In genomic region chr17:47298396-47298919, GRCm38 (mm10) we compare ENCODE assay signal across 11 mouse cellular contexts.
"Had no signal": no experiment of that assay in that cellular context is flagged by ENCODE, and none has a peak within 500 bp of the region (broad histone marks: within the 10 kb centered on the region; RNA-seq: fewer than 3 reads in every experiment).

No protein-coding gene starts in this region.

- ATAC-seq: liver, postnatal 0 days; midbrain, embryonic 13.5 days had no signal

- H3K9ac ChIP-seq: limb, embryonic 12.5 days; liver, embryonic 13.5 days; liver, postnatal 0 days; lung, embryonic 15.5 days; midbrain, embryonic 13.5 days; neural tube, embryonic 15.5 days had no signal

- H3K9me3 ChIP-seq: limb, embryonic 12.5 days; liver, embryonic 13.5 days; lung, embryonic 15.5 days; midbrain, embryonic 13.5 days; neural tube, embryonic 15.5 days had no signal

- H3K4me3 ChIP-seq: limb, embryonic 12.5 days; liver, embryonic 13.5 days; lung, embryonic 15.5 days; midbrain, embryonic 13.5 days; neural tube, embryonic 15.5 days had no signal

- DNase-seq: layer of hippocampus, adult 9-11 months; liver; liver, embryonic 13.5 days; liver, postnatal 0 days; right cerebral cortex, adult 18-20 months; right cerebral cortex, postnatal 25 days; thymus, postnatal 4 days had no signal

- H3K4me2 ChIP-seq: limb, embryonic 12.5 days; liver, embryonic 13.5 days; lung, embryonic 15.5 days; midbrain, embryonic 13.5 days; neural tube, embryonic 15.5 days had no signal

- H3K36me3 ChIP-seq: liver, embryonic 13.5 days; lung, embryonic 15.5 days; midbrain, embryonic 13.5 days; neural tube, embryonic 15.5 days had no signal

- H3K27me3 ChIP-seq: limb, embryonic 12.5 days; liver, embryonic 13.5 days; lung, embryonic 15.5 days; midbrain, embryonic 13.5 days; neural tube, embryonic 15.5 days had no signal

- H3K27ac ChIP-seq: limb, embryonic 12.5 days; liver, embryonic 13.5 days; lung, embryonic 15.5 days; midbrain, embryonic 13.5 days; neural tube, embryonic 15.5 days had no signal
